Mouse (Mus musculus) spleen, postnatal 4 days (tissue): Measurements from ENCODE around the gene Snx29.

ENCODE experiments used
- DNase-seq, 2 experiments: peaks; one replicate each; pipeline ENCODE4 v3.0.0; 2022; ENCODE audit warnings: low spot score in 2 of 2

Gene Snx29

DNA sequence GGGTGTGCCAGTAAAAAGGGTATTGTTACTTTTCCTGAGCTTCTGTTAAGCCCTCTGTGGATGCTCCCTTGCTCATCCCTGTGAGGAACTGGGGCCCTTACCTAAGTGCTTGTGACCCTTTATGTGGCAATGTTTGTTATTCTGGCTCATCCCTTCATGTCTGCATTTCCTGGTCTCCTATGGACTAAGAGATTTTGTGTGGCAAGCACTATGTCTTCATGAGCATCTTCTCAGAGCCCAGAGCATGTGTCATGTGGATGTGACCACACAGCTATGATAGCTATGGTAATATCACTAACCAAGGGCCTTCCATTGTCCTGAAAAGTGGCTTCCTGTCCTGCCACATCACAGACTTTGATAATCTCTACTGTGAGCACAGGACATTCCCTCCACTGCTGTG is 315.1 kb downstream of the Snx29 start:
- no peak for DNase-seq

DNA sequence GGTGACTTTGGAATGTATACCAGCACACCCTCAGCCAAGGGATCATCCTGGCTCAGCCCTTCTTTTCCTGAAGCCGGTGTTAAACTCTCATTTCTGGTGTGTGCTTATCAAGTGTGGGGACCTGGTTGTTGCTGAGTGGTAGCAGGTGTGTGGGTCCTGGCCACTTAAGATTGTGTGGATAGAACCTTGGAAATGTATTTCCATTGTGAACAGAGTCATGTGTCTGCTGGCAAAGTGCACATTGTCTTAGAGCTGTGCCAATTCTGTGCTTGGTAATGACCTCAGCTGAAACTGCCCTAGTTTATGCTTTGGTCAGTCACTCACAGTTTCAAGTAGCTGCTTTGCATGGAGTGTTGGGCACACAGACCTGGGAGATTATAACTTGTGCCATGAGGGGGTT is 316.0 kb downstream of the Snx29 start:
- DNase-seq, result no peak

DNA sequence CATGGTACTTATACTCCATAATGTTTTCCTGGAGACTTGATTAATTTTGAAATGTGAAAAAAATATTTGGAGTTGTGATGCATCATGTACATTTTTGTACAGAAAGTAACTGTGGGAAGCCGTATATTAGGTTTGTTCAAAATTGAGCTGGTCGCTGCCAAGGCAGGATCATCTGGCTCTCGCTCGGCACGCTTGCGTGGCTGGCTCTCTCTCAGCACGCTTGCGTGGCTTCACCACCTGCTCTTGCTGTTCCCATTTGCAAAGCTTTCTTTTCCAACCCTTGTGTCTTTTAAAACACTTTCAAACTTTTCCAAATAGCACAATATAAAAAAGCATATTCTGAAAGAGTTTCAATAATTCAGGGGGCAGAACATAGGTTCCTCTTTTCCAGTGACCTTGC is 317.2 kb downstream of the Snx29 start:
- DNase-seq, result no peak

DNA sequence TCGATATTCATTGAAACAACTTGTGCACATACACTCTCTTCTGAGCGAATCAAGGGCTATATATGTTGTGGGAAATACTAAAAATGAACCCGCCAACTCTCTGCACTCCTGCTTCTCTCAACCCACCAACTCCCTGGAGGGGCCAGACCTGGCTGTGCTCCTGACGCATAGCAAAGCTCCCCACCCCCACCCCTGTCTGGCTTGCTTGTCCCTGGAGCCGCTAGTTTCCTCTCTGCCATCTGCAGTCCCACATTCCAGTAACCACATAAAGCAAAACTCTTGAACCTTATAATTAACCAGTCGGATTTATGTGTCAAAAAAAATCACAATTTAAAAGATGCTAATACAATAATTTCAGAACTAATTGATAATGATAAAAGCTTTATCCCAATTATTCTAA is 320.9 kb downstream of the Snx29 start:
- no peak for DNase-seq

DNA sequence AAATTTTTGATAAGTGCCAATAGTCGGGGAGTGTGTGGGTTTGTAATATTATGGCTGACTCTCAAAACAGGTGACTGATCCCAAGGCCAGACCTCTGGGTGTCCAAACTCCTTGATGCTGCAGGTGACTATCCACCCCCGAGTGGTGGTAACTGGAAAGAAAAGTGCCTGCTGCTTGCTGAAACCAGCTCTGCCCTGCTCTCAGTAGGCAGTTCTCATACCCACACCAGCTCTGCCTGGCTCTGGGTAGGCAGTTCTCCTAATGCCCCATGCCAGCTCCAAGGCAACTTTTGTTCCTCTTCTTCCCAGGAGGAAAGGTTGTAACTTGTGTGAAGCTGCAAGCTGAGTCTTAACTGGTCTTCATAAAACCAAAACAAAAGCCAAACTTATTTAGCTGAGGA is 321.7 kb downstream of the Snx29 start:
- no peak for DNase-seq

DNA sequence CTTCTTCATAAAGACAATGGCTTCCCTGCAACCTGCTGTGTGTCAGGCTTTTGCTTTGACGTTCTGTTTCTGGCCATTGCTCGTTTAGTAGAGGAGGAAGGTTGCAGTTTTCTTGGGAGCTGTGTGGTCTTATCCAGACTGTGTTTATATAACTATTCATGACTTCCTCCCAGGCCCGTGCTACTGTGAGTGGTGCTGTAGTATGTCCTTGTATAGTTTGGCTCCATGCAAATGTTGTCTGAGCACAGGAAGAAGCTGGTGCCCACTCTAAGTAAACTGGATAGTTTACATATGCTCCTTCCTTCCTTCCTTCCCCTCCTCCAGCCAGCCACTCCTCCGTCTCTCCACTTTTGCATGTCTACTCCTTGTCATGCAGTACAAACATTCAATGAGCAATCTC is 323.0 kb downstream of the Snx29 start:
- DNase-seq, result no peak

DNA sequence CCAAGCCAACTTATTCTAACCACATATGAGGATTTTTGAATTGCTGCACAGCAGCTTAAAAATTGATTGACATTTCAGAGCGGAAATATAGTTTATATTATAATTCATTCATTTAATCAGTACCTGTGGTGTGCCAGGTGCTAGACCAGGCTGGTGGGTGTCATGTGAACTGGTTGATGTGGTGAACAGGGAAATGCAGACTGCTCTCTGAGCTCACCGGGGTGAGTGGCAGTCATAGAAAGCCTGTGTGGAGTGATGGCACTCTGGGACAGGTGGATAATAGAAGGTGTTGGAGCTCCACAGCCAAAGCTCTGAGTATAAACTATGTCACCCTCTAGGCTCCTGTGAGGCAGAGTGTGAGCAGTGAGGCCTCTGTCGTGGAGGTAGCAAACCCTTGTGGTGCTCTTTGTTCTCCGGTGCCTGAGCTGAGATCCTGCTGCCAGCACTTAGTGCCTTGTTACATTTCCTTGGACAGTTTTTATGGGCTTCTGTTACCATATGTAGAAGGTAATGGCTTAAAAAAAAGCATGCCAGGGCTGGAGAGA is 324.1 kb downstream of the Snx29 start:
- no peak for DNase-seq

DNA sequence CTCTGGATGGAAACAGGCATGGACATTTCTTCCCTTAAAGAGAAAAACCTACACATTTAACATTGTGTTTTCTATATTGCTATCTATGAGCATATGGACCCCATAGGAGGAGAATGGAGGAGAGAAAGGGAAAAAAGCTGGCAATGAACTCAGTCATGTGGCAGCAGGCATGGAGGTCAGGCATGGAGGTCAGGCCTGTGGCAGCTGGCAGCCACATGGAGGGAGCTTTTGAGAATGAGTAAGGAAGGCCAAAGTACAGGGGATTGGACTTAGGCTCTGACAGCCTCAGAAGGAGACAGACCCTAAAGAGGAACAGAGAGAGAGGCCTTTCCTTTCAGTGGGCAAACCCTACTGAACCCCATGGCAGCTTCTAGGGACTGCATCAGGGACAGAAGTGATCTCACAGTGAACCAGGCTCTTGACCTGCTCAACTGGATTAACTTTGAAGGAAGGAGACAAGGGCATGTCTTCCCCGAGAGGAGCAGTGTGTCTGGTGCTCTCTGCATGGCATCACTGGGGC is 325.5 kb downstream of the Snx29 start:
- DNase-seq, result no peak

DNA sequence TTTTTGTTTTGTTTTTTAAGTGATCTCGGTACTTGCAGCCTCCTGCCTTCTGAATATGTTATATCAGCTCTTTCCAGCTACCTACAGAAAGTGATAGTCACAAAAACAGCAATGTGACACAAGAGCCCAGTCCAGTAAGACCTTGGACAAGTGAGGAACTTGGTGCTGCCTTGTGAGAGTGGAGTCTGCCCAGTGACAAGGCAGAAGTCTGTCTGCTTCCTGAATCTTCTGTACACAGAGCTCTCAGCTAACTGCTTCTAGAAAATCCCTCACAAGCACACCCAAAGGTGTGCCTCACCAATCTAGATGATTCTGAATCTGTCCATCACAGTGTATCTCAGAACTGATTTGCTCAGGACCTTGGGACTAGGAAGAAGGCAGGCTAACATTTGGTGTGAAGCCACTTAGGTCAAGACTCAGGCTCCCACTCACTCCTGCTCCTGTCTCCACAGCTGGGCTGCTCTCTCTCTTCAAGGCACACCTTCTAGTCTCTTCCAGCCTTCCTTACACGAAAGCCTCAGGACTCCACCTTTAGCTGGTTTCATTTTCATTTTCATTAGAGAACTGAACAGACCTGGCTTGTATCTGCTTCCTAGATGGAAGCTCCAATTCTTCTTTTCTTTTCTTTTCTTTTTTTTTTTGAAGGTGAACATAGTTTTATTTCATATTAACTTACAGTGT is 330.1 kb downstream of the Snx29 start:
- DNase-seq, result no peak

DNA sequence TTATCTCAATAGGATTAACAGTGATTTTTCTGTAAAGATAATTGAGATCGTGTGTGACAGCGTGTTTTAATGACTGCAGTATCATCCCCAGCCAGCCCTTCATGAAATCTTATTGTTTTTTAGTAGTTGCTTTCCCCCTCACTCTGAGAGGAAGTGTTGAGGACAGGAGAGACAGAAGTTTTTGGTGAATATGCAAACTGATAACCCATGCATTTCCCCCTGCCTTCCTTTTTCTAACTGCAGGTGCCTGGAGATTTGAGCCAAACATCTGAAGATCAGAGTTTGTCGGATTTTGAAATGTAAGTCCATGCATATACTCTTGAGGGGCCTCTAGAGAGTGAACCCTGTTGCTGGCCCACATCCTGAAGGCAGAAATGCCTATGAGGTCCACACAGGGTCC is 333.2 kb downstream of the Snx29 start:
- DNase-seq, result no peak

DNA sequence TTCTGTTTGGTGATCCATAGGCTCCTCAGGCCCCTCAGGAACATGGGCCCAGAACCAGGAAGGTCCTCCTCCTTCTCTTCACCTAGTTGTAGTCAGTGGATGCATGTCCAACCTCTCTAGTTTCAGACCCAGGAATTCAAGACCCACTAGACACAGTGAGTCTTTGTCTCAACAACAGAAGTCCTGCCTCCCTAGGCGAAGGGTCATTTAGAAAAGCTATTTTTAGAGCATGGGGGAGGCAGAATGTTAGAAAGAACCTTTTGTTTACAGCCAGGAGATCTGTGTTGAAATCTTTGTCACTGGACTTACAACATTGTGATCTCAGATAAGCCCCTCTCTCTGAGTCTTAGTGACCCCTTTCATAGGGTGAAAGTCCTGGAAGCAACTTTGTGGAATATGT is 334.4 kb downstream of the Snx29 start:
- DNase-seq, result no peak

DNA sequence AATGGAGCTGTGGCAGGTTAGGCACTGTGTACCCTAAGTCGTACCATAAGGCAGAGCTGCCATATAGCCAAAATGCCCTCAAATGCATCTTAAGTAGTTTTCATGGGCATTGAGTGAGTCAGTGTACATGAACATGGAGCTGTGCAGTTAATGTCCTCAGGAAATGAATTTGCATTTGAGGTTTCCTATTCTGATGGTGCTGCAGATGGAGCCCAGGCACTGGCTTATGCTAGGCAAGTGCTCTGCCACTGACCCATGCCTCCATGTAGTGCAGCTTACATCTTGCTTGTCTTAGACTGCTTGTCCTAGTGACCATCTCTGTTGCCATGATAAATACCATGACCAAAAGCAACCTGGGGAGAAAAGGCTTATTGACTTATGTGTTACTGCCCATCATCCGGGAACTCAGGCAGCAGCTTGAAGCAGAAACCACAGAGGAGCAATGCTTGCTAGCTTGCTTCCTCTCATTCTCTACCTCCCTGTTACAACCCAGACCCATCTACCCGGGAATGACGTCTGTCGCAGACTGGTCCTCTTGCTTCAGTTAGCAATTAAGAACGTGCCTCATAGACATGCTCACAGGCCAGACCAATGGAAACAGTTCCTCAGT is 336.5 kb downstream of the Snx29 start:
- no peak for DNase-seq

DNA sequence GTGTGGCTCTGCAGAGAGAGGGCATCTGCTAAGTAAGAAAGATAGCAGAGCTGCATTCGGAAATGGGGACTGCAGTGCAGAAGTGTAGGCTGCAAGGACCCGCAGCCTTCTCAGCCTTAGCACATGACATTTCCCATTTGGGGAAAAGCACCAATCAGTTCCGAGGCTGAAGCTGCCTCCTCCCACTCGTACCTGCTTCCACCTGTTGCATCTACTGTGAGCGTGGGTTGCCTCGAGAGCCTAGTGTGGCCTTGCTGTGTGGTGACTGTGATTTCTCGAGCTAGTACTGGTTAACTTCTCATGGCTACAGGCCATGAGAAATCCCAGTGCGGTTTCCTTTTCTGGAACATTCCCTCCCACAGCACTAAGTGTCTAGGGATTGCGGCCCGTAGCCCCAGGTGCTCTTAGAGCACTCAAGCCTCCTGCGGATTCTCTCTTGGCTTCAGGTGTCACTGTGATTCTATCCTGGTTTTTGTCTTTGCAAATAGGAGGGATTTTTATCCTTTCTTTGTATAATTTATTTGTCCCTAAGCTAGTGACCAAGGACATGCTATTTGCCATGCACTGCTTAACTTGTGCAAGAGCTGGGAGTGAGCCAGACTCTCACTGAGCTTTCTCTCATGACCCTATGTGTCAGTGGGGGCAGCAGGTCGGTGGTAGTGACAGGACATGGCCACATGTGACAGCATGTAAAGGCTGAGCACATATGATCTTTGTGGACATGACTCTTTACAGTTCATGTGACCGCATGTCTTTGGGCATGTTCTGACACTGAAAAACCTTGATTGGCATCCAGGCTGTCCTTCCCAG is 342.4 kb downstream of the Snx29 start:
- DNase-seq, result no peak

DNA sequence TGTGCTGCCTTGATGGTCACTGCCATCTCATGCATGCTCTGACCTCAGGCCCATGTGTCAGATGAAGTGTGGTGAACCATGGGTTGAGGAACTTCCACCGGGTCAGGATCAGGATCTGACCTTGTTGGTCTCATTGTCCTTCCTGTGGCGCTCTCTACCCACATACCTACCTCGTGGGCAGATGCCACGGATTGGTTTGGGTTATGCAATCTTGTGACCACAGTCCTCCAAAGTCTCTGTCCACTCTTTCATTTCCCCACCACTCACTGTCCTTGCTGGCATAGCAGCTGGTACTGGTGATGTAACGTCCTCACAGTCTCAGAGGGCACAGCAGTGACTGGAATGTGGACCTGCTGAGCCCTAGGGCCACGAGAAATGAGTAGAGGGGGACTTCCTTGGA is 343.2 kb downstream of the Snx29 start:
- no peak for DNase-seq

DNA sequence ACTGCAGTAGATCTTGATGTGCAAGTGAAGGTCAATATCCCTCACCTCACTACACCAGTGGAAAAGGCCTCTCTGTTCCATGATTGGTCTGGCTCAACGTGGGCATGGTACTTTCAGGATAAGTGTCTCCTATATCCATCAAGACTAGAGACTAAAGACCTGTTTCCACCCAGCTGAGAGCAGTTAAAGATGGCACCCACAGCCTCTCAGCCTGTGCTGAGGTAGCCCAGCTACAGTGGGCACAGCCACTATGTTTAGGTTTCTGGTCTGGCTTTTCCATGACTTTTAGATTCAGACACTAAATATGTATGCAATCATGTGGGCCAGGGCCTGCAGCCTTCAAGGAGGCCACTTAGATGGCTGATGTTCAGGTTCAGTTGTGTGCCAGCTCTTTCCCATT is 345.7 kb downstream of the Snx29 start:
- DNase-seq, result no peak

DNA sequence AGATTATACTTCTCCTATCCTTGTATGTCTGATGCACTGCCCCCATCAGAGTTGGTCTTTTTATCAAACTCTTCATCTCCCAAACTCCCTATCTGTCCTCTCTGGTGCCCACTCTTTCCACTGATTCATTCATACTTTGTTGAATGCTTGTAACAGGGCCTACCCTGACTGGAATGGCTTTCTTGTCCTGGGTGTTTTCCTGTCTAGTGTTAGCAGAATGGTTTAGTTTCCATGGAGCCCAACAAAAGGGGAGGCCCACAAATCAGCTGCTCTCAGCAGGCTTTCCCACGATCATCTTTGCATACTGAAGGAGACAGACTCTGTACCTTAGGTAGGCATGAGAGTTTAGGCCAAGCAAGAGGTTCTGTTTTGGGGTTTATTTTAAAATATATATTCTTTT is 346.2 kb downstream of the Snx29 start:
- DNase-seq, result no peak

DNA sequence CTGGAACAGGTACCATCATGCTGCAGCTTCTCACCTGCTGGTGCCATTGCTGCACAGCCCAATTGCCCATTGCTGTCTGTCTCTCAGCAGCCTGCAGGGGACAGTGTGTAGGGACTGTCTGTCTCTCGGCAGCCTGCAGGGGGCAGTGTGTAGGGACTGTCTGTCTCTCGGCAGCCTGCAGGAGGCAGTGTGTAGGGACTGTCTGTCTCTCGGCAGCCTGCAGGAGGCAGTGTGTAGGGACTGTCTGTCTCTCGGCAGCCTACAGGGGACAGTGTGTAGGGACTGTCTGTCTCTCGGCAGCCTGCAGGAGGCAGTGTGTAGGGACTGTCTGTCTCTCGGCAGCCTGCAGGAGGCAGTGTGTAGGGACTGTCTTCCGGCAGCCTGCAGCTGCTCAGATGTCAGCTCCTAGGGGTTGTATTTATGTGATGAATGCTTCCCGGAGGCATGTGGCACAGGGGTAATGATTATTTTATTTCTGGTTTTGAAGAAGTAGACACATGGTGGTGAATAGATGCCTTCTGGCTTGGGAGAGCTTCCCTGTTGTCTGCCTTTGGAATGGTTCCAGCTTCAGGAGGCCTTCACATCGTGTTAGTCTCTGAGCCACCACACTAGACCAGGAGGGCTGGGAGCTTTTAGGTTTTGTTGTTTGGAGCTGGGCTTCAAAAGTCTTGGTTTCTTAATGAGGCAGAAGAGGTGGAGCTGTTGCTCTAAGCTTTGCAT is 347.7 kb downstream of the Snx29 start:
- DNase-seq, result no peak

DNA sequence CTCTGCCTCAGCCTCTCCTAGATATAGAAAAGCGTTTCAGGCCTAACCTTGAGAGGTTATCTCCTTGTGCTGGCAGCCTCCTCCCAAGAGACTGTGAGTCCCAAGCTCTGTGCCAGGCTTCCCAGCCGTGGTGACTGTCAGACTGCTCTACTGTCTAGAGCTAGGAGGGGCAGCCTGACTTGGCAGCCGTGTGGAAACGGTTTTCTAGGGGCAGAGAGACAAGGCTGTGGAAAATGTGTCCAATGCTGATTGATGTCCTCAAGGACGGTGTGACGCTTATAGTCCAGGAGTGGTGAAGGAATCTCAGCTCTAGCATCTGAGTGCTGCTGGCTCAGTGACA is 348.2 kb downstream of the Snx29 start:
- DNase-seq, result no peak

DNA sequence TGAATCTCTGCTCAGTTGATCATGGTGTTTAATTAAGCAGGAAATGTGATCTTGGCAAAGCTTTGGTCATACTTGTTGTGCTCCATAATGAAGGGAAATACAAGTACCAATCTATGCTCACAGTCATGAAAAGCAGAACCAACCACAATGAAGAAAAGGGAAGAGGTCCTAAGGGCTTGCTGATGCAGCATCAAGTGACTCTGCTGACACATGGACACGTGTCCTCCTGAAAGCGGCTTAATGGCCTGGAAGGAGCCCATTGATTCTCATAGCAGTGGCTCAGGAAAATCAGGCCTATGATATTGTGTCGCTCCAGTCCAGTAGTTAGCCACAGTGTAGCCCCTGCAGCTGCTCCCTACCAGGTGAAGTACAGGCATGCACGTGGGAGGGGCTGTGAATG is 353.3 kb downstream of the Snx29 start:
- no peak for DNase-seq

DNA sequence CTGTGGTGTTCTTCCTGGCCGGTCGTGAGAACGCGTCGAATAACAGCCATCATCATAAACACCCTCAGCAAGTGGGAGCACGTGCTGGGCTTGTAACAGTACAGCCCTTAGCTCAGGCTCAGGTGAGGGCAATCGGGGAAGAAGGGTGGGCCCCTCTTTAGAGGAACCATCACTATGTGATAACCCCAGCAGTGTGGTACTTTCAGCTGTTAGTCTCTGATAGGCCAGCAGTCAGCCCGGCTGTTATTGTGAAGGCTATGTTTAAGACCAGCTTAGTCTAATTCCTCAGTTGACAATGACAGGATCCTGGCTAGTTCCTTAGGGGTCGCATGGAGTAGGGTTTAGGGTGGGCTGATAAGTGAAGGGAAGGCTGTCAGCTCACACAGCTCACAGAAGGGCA is 362.6 kb downstream of the Snx29 start:
- no peak for DNase-seq

DNA sequence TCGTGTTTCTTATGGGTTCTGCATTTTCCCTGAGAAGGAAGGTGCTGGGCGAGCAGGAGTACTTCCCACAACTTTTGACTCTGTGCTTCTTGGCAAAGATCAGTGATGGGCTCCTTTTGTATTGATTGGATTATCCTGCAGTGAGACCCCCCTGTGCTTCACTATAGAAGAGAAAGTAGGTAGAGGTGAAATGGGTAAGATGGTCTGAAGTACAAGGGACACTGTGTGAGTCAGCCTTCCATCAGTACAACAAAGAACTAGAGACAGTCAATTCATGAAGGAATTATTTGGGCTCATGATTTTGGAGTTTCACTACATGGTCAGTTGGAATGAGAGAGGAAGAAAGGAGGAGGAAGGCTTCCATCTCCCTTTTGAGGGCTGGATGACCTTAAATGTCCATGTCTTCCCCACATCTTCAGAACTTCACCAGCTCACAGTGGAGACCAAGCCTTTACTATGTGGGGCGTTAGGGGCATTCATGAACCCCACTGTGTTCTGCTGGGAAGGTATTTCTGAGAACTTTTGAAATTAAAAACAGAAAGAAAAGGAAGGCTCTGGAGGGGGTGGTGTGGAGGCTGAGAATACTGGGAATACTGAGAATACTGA is 363.1 kb downstream of the Snx29 start:
- DNase-seq, result no peak

DNA sequence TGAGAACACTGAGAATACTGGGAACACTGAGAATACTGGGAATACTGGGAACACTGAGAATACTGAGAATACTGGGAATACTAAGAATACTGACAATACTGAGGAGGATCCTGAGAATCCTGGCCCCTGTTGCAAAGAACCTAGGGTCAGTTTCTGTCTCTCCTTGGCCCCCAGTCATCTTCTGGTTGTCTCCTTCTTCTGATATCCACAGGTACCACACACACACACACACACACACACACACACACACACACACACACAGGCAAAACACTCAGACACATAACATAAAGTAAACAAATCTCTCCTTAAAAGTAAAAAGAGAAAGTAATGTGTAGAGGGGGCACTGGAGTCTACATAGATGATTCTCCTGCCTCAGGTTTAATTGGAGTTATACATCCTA is 365.1 kb downstream of the Snx29 start:
- no peak for DNase-seq
